Mouse (Mus musculus): ENCODE results near the gene Scamp1.

DNA sequence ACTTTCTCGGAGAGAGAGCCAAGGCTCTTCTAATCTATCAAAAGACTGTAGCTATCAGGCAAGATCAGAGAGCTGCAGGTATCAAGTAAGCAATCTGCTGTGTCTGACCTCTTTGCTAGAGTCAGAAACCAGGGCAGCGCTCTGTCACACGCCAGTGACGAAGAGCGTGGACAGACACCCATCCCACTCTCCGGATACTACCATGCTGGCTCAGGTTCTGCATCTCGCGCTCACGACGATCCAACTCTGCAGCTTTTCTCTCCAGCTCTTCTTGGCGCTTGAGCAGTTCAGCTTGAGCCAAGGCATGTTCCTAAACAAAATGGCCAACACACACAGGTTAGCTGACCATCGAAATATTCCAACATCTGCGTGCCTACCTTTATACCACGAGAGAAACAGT, 53.8 kb downstream of the Scamp1 start:
- TF ChIP-seq CTCF (IDR thresholded peaks at IDR 0.05; ENCODE audit: insufficient read depth, low read length) (no peak), POLR2A (IDR thresholded peaks at IDR 0.05; ENCODE audit: borderline replicate concordance, extremely low read depth, low read depth, low read length) (no peak)

All from lung, adult 2 months (tissue).